Mouse (Mus musculus) CD4-positive, CD25-positive, alpha-beta regulatory T cell (primary cell): ENCODE results near the gene Olfr1323. TPM values are rescaled to one million over a fixed set of nuclear protein-coding genes. Genes with fewer than 3 reads are reported as not detected.

Experiments
- polyA plus RNA-seq: library from polyadenylated mRNA; unstranded; fragments of 100-300 nt; shearing (Covaris generic); gene quantifications from one replicate; pipeline ENCODE4 v1.2.1, GENCODE M21; 2017

Olfr1323 gene
- not detected for polyA plus RNA-seq

GRCm38 (mm10) chrX:50019259-50019658 is at the start of gene Olfr1323:
TSS of gene Olfr1323 (minus strand) at chrX:50019359.

Other genes starting within 250 kb of the Olfr1323 start
- gene Igsf1, start 221.6 kb downstream of the Olfr1323 start, polyA plus RNA-seq = not detected
- 0.06 TPM for gene Olfr1322, start 127.9 kb downstream of the Olfr1323 start, polyA plus RNA-seq